Mouse (Mus musculus) macrophage (primary cell): ENCODE measurements around the gene Bcl11b. TPM values are rescaled to one million over a fixed set of nuclear protein-coding genes. Genes with fewer than 3 reads are reported as not detected.

Experiments
- H3K27ac ChIP-seq: fragments of 350-480 bp; formaldehyde crosslinking; 2 replicates; pipeline ENCODE4 v1.9.0; 2021
- H3K36me3 ChIP-seq: fragments of 350-480 bp; formaldehyde crosslinking; 2 replicates; pipeline ENCODE4 v1.9.0; 2021; ENCODE audit errors: inconsistent target
- H3K4me3 ChIP-seq: fragments of 350-480 bp; formaldehyde crosslinking; 2 replicates; pipeline ENCODE4 v1.9.0; 2021; ENCODE audit errors: inconsistent target
- H3K79me2 ChIP-seq: fragments of 350-480 bp; formaldehyde crosslinking; 2 replicates; pipeline ENCODE4 v1.9.0; 2021; ENCODE audit errors: inconsistent target
- WGBS: methylation state at CpG from one replicate; pipeline ENCODE4 v1.1.7; 2026; ENCODE audit warnings: inconsistent platforms; ENCODE audit not compliant: missing documents; 5-methylcytosine and 5-hydroxymethylcytosine counted together
- polyA plus RNA-seq: library from polyadenylated mRNA; stranded (reverse); fragments of 250-400 nt; gene quantifications from 3 replicates; pipeline ENCODE4 v1.2.4, GENCODE M21; 2018; ENCODE audit warnings: inconsistent platforms

Bcl11b gene
- polyA plus RNA-seq, 1 experiment from 2014 or later: not detected

DNA sequence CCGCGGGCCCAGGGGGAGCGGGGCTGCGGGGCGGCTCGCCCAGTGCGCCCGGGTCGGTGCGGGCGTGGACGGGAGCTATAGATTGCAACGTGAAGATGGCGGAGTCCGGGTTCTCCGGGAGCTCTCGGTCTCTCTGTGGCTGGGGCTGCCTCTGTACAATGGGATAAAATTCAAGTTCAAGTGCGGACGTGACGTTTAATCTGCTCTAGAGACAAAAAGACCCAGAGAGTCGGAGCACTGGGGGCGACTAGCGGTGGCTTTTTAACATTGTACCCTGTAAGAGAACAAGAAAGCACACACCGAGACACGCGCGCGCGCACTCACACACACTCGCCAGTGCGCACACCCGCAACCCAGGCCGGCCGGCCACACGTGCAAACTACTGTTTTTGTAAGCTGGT lies 526 bp upstream of the Bcl11b start:
- H3K4me3 ChIP-seq: no peak overlapping the region

DNA sequence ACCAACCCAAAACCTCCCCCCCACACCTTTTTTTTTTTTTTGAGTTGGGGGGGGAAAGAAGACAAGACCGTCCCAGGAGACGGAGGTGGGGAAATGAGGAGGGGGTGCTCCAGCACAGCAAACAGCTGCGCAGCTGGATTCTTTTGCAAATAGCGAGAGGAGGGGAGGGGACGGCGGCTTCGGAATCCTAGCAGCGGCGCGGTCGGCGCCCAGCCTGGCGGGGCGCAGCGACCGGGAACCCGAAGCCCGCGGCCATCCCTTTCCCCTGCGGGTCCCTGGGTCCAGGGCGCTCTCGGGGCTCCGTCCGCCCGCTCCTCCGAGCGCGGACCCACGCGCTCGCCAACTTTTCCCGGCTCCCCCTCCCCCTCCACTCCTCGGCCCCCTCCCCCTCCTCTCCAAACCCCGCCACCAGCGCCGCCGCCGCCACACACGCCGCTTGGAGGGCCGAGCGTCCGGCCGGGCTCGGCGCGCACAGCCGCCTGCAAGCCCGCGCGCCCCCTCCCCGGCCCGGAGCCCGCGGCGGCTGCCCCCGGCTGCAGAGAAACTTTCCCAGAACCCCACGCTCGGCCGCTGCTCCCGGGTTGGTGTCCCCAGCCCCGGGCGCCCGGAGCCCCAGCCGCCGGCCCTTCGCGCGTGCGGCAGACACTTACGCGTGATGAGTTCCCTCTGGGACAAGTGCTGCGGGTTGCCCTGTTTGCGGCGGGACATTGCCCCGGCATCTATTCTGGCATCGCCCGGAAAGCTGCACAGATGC lies 789 bp downstream of the Bcl11b start:
- H3K79me2 ChIP-seq: no peaks in the 10 kb centered on the region
- no peak overlapping the region for H3K4me3 ChIP-seq
- no peaks in the 10 kb centered on the region for H3K36me3 ChIP-seq
- H3K27ac ChIP-seq: no peak overlapping the region
- 1% methylated on average over 65 of the region's 78 CpGs for WGBS

More for the DNA sequence above, 526 bp upstream of the Bcl11b start:
- Histone ChIP-seq H3K36me3 (no peaks in the 10 kb centered on the region), H3K79me2 (no peaks in the 10 kb centered on the region), H3K27ac (no peak overlapping the region)
- WGBS: 8% methylated on average over 35 of the region's 35 CpGs

GRCm38 (mm10) chr12:108001652-108002340 lies 1.6 kb downstream of the Bcl11b start:
- Histone ChIP-seq H3K4me3 (no peak overlapping the region), H3K79me2 (no peaks in the 10 kb centered on the region), H3K27ac (no peak overlapping the region), H3K36me3 (no peaks in the 10 kb centered on the region)
- 4% methylated on average over 30 of the region's 37 CpGs for WGBS

- Histone ChIP-seq H3K36me3 (no peaks in the 10 kb centered on the region), H3K79me2 (no peaks in the 10 kb centered on the region), H3K4me3 (no peak overlapping the region), H3K27ac (no peak overlapping the region)
- 24% methylated on average over 2 of the region's 2 CpGs for WGBS
These were observed 2.7 kb downstream of the Bcl11b start for GRCm38 (mm10) chr12:108000715-108001080.

GRCm38 (mm10) chr12:107999751-108000714 lies 3.4 kb downstream of the Bcl11b start:
- Histone ChIP-seq H3K27ac (no peak overlapping the region), H3K4me3 (no peak overlapping the region), H3K79me2 (no peaks in the 10 kb centered on the region), H3K36me3 (no peaks in the 10 kb centered on the region)
- WGBS: 65% methylated on average over 15 of the region's 15 CpGs

- Histone ChIP-seq H3K27ac (no peak overlapping the region), H3K36me3 (no peaks in the 10 kb centered on the region), H3K79me2 (no peaks in the 10 kb centered on the region), H3K4me3 (no peak overlapping the region)
- WGBS: 3% methylated on average over 18 of the region's 20 CpGs
These were observed 4.7 kb downstream of the Bcl11b start for GRCm38 (mm10) chr12:107998746-107999145.

- Histone ChIP-seq H3K36me3 (no peaks in the 10 kb centered on the region), H3K4me3 (no peak overlapping the region), H3K27ac (no peak overlapping the region), H3K79me2 (no peaks in the 10 kb centered on the region)
- WGBS: 76% methylated on average over 11 of the region's 11 CpGs
These were observed 5.5 kb downstream of the Bcl11b start for GRCm38 (mm10) chr12:107997901-107998300.

DNA sequence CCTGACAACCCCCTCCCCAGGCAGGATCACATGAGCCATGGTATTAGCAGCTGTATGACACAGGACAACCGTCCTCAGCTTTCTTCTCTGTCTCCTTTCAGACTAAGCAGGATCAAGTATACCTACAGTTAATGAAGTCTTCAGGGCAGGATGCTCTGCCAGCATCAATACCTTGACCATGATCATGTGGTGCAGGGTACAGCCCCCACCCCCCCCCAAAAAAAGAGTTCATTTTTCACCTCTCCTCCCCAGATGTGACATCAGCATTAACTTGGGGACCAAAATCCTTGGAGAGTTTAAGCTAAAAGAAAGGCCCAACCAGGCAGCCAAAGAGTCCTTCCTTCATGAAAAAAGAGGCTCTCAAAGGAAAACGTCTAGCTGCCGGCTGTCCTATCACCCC lies 6.2 kb downstream of the Bcl11b start:
- no peak overlapping the region for H3K4me3 ChIP-seq
- no peak overlapping the region for H3K27ac ChIP-seq
- WGBS: 31% methylated on average over 3 of the region's 3 CpGs
- no peaks in the 10 kb centered on the region for H3K36me3 ChIP-seq
- H3K79me2 ChIP-seq: no peaks in the 10 kb centered on the region

- Histone ChIP-seq H3K4me3 (no peak overlapping the region), H3K36me3 (no peaks in the 10 kb centered on the region), H3K27ac (no peak overlapping the region), H3K79me2 (no peaks in the 10 kb centered on the region)
- 56% methylated on average over 4 of the region's 4 CpGs for WGBS
These were observed 6.6 kb downstream of the Bcl11b start for GRCm38 (mm10) chr12:107996773-107997172.

DNA sequence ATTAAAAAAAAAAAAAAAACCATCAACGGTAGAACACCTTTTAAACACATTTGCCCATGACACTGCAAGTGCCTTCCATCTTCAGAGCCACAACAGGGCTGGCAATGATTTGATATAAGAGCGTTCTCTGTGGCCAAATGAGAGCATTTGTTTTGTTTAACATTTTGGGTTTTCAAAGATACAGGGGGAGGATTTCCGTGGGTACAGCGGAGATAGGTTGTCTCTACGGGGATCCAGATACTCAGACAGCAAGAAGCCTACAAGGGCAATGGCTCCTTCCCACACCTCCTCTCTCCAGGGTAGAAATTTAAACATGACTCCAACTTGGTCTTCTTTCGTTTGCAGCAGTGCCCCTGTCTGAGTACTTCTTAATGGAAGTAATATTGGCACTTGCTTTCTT lies 7.2 kb downstream of the Bcl11b start:
- no peaks in the 10 kb centered on the region for H3K36me3 ChIP-seq
- no peaks in the 10 kb centered on the region for H3K79me2 ChIP-seq
- 70% methylated on average over 6 of the region's 6 CpGs for WGBS
- H3K27ac ChIP-seq: no peak overlapping the region
- H3K4me3 ChIP-seq: no peak overlapping the region

DNA sequence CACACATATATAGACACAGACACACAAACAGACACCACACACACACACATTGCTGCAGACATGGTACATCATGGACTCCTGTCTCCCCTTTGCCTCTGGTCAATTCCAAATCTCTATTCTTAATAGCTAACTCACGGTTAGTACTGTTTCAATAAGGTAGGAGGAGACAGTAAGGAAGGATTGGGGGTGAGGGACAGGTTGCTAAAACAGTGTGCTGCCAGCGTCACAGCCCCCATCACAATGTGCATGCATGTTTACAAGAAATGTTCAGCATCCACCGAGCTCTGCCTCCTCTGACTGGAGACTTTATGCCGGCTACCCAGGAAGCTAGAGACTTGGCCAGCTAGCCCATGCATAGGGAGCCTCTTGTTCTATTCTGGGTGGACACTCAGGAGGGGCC lies 9.0 kb downstream of the Bcl11b start:
- 85% methylated on average over 4 of the region's 4 CpGs for WGBS
- H3K79me2 ChIP-seq: no peaks in the 10 kb centered on the region
- no peaks in the 10 kb centered on the region for H3K36me3 ChIP-seq
- H3K27ac ChIP-seq: no peak overlapping the region
- H3K4me3 ChIP-seq: no peak overlapping the region

GRCm38 (mm10) chr12:107993029-107993428 lies 10.4 kb downstream of the Bcl11b start:
- H3K79me2 ChIP-seq: no peaks in the 10 kb centered on the region
- 36% methylated on average over 4 of the region's 4 CpGs for WGBS
- H3K36me3 ChIP-seq: no peaks in the 10 kb centered on the region
- H3K4me3 ChIP-seq: no peak overlapping the region
- H3K27ac ChIP-seq: no peak overlapping the region

DNA sequence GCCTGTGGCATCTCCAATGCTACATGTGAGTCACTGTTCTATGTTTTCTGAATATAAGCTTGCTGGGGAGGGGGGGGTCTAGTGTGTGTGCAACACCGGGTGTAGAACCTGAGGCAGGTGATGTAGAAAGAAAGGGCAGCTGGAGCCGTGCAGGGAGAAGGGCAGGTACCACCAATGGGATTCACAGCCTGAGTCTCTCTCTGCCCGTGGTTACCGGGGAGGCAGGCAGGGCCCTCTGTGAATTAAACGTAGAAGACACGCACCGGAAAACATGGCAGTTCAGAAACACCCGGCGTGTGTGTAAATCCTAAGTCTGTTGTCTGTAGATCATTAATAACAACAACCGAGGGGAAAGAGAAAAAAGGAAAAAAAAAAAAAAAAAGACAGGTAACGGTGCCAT lies 12.2 kb downstream of the Bcl11b start:
- Histone ChIP-seq H3K4me3 (no peak overlapping the region), H3K27ac (no peak overlapping the region), H3K36me3 (no peaks in the 10 kb centered on the region), H3K79me2 (no peaks in the 10 kb centered on the region)
- 82% methylated on average over 10 of the region's 11 CpGs for WGBS

GRCm38 (mm10) chr12:107983211-107983610 lies 20.2 kb downstream of the Bcl11b start:
- no peaks in the 10 kb centered on the region for H3K79me2 ChIP-seq
- H3K36me3 ChIP-seq: no peaks in the 10 kb centered on the region
- no peak overlapping the region for H3K27ac ChIP-seq
- 71% methylated on average over 8 of the region's 8 CpGs for WGBS
- H3K4me3 ChIP-seq: no peak overlapping the region

GRCm38 (mm10) chr12:107982306-107982705 lies 21.1 kb downstream of the Bcl11b start:
- 86% methylated on average over 9 of the region's 9 CpGs for WGBS
- H3K4me3 ChIP-seq: no peak overlapping the region
- no peaks in the 10 kb centered on the region for H3K79me2 ChIP-seq
- no peak overlapping the region for H3K27ac ChIP-seq
- no peaks in the 10 kb centered on the region for H3K36me3 ChIP-seq
